Mouse (Mus musculus): Measurements from ENCODE around the gene Uspl1. TPM values are rescaled to one million over a fixed set of nuclear protein-coding genes. Genes with fewer than 3 reads are reported as not detected.
A peak's percentile ranks its signal among the peaks of the same experiment; 100 is the strongest.

Gene Uspl1
- total RNA-seq, 2 experiments from 2014 or later: 29.9 to 40.6 TPM

DNA sequence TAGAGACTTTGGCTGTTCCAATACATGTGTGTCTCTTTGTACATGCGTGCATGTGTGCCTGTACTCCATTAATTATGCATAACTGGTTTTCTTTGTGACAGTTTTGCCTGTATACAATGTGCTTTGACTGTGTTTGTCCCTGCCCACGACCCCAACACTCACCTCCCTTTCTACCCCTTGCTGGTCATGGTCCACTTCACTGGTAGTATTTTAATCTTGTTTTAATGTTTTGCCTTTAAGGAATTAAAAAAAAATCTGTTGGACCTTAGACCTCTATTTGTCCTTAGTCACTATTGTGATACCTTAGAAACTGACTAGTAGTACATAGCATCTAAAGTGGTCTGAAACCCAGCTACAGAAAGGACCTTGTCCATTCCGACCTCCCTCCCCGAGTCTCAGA is 26.9 kb downstream of the Uspl1 start:
- DNase-seq: no peak

- DNase-seq: no peak
These were observed 28.7 kb downstream of the Uspl1 start for GRCm38 (mm10) chr5:149212806-149213205.

DNA sequence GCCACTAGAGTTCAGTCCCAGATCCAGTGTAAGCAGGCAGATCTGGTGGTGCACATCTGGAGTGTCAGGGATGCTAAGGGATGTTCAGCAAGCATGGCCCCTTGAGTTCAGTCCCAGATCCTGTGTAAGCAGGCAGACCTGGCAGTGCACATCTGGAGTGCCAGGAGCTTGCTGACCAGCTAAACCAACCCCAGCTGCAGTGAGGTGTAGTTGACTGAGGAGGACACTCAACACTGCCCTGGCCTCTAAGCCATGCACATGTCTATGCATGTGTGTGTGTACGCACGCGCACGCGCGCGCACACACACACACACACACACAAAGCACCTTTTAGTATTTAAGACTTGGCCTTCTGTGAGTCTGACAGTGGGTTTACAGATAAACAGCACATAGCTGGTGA is 31.4 kb downstream of the Uspl1 start:
- no peak for DNase-seq

GRCm38 (mm10) chr5:149217524-149218357 is 33.6 kb downstream of the Uspl1 start:
- DNase-seq: no peak

GRCm38 (mm10) chr5:149219493-149219892 is 35.3 kb downstream of the Uspl1 start:
- DNase-seq: no peak

DNA sequence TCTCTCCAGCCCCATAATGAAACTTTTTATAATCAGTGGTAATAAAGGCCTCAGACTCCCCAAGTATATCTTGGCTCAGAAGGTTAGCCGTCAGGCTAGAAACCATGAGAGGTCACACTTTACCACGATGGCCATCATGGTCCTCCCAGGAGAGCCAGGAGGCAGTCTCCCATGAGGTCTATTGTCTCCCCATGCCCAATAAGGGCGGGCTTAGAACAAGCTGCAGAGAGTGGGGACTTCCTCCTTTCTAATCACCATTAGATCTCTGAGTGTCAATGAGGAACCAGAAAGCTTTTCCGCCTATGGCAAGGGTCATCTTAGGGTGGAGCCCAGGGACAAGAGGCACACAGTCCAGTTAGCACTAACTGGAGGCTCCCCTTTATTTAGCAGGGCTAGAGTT is 37.2 kb downstream of the Uspl1 start:
- no peak for DNase-seq

- DNase-seq: no peak
These were observed 40.5 kb downstream of the Uspl1 start for GRCm38 (mm10) chr5:149224666-149225065.

- peak; percentile 99 to 100 for DNase-seq
These were observed 44.8 kb downstream of the Uspl1 start for GRCm38 (mm10) chr5:149228700-149229618.

DNA sequence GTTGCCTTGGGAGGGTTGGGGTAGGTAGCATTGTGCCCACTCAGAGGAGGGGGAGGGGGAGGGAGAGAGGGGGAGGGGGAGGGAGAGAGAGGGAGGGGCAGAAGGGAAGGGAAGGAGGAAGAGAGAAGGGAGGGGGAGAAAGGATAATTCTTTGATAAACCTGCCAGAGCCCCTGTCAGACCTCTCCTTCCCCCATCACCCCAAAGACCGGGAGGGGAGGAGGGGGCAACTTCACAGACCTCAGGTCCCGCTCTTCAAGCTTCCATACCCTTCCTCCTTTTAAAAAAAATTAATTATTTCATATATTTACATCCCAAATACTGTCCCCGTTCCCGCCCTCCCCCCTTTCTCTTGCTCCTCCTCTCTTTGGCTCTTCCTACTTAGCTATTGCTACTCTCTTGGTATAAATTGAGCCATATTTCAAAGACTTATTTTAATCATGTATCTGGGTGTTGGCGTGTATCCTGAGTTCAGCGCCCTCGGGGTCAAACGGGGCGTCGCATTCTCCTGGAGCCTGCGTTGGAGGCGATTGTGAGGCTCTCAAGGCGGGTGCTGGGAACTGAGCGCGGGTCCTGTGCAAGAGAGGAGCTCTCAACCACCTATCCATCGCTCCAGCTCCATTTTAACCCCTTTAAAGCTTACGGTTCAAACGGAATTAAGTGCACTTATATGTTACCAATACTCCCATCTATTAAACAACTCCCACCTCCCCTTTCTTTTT is 45.6 kb downstream of the Uspl1 start:
- DNase-seq: no peak

GRCm38 (mm10) chr5:149235002-149235401 is 50.9 kb downstream of the Uspl1 start:
- peak in 1 of 2 experiments; percentile 18 for DNase-seq

DNA sequence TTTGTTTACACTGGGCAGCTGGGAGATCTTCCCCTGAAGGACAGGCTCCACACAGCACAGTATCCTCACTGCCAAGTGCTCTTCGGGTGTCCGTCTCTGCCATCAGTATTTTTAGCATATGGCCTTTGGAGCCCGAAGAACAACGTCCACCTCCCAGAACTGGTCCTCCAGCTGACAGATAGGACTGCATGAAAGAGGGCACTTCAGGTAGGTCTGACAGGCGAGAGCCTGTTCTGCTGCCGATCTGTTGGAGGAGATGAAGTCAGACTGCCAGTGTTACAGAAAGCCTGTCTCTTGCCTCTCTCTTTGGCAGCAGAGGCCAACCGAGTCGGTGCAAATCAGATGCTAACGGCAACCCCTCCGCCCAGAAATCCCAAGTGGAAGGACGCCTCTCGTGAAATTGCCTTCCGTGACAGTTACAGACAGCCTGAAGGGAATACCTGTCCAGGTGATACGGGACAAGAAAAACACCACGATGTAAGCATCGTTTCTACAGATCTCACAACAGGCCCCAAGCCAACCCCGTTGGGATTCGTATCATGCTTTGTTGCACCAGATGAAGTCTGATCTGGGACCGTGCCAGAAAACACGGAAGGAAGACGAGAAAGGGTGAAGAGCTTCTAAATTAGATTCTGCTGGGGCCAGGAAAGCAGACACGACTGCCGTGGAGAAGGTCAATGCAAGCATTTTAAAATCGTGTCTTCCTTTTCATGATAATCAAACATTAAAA is 53.2 kb downstream of the Uspl1 start:
- DNase-seq: no peak

GRCm38 (mm10) chr5:149242467-149242866 is 58.3 kb downstream of the Uspl1 start:
- peak; percentile 48 to 56 for DNase-seq

DNA sequence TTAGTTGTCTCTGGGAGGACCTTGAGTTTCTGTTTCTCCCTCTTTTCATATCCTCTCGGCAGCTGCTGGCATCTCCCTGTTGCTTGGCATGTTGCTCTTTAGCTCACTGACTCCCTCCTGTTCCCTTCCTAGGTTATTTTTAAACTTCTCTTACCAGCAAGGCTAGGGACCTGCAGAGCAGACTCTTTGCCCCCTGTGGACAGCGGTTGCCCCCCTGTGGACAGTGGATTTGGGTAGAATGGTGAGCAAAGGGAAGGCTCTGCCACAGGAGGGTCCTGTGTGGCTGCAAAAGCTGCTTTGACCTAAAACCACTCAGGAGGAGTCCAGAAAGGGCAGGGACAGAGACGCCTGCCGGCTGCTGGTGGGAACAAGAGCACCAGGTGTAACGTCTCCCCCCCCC is 58.9 kb downstream of the Uspl1 start:
- no peak for DNase-seq

DNA sequence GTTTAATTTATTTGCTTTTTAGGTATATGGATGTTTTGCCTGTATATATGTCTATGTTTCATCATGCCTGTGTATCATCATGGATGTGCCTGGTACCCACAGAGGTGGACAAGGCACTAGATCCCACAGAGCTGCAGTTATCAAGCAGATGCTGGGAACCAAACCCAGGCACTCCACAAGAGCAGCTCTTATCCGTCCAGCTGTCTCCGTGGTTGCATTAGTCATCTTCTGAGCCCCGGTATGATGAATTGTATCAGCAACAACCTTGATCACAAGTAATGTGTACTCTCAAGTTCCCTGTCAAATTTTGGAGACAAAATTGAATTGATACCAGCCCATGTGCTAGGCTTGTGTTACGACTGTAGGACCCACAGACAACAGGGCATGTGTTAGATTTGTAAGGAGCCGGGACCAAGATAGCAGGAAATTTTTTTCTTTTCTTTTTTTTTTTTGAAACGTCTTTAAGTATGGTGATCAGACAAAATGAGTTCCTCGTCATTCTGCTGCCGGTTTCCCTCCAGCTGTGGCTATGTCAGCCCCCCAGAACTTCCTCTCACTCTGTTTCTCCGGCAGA is 61.3 kb downstream of the Uspl1 start:
- peak; percentile 24 to 39 for DNase-seq

GRCm38 (mm10) chr5:149245965-149246470 is 61.9 kb downstream of the Uspl1 start:
- peak; percentile 39 to 50 for DNase-seq

DNA sequence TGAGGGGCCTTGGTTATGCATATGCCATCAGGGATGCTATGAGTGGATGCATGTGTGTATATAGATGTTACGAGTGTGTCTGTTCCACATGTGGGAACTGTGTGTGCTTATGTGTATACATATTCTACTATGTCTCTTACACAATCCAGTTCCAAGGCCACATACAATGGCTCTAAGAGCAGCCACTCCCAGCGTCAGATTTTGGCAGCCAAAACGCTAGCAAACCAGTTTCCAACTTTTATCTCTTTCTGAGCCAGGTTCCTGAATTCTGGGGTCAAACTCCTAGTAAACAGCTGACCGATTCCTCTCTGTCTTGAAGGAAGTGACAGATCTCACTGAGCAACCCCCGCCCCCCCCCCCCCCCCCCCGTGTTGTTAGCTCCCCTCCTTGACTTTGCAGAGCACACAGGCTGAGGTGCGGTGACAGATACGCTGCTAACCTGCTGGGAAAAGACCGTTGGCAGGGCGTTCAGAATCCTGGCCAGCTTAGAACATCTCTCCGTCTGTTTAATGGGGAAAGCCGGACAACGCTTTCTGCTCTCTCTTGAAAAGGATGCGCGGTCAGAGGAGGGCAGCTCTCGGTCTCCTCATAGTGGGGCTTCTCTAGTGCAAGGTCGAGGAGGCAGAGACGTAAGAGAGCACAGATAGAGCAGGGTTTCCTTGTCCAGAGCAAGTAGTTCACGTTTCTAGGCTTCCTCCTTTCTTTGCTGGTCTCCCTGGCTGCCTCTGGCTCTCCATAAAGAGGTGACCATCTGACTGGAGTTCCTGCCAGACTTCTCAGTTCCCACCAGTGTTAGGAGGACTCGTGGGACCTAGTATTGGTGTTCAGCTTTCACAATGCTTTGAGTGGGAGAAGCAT is 63.1 kb downstream of the Uspl1 start:
- no peak for DNase-seq

DNA sequence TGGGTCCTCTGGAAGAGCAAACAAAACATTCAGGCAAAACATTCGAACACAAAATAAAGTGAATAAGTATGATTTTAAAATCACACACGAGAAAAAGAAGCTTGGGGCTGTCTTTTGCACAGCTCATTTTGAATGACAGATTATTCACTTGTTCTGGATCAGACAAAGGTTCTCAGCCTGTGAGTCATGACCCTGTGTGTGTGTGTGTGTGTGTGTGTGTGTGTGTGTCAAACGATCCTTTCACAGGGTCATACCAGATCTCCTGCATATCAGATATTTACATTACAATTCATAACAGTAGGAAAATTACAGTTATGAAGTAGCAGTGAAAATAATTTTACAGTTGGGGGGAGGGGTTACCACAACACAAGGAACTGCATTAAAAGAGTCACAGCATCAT is 68.2 kb downstream of the Uspl1 start:
- DNase-seq: peak; percentile 53 to 54

- no peak for DNase-seq
These were observed 69.3 kb downstream of the Uspl1 start for GRCm38 (mm10) chr5:149253491-149253890.

- DNase-seq: no peak
These were observed 71.4 kb downstream of the Uspl1 start for GRCm38 (mm10) chr5:149255522-149255921.
